Mouse (Mus musculus): ENCODE results near the gene AU021092. TPM values are rescaled to one million over a fixed set of nuclear protein-coding genes. Genes with fewer than 3 reads are reported as not detected.

Gene AU021092
- polyA plus RNA-seq, 1 experiment from 2014 or later: 2.3 TPM

- H3K4me1 ChIP-seq: peaks cover 7% of the 10 kb centered on the region
- WGBS: 72% methylated on average over 5 of the region's 5 CpGs
- H3K27ac ChIP-seq: no peak overlapping the region
- no peaks in the 10 kb centered on the region for H3K36me3 ChIP-seq
- H3K4me2 ChIP-seq (replicated peaks): no peak overlapping the region
- no peaks in the 10 kb centered on the region for H3K9me3 ChIP-seq
- no peaks in the 10 kb centered on the region for H3K27me3 ChIP-seq
- ATAC-seq (ENCODE audit: insufficient number of reproducible peaks, insufficient read depth, low FRiP score, low TSS enrichment): no peak
- H3K4me3 ChIP-seq: no peak overlapping the region
- H3K9ac ChIP-seq: no peak overlapping the region
These were observed 16.0 kb downstream of the AU021092 start for GRCm38 (mm10) chr16:5206051-5206450.

DNA sequence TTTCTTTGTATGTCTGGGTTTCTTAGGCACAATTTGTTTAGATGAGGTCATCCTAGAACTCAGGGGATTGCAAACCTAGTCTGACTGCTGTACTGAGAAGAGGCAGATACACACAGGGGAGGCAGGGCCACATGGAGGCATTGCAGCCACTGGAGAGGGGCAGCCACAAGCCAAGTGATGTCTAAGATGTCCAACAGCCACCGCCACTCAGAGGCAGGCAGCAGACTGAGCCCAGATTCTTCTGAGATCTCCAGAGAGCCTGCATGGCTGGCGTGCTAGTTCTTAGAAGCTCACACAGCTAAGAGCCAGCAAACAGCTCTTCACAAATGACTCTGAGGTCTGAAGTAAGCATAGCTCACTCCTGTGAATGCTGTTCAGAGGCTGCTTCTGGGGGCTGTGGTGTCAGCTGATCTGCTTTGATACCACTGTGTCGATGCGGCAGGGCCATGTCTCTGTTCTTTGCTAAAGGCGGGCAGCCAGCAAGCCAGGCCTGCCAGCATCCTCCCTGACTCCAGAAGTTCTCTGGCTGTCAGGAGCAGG is 16.6 kb downstream of the AU021092 start:
- Histone ChIP-seq H3K9ac (no peak overlapping the region), H3K4me2 (replicated peaks) (no peak overlapping the region), H3K36me3 (no peaks in the 10 kb centered on the region), H3K9me3 (no peaks in the 10 kb centered on the region), H3K27me3 (no peaks in the 10 kb centered on the region), H3K27ac (no peak overlapping the region), H3K4me1 (peaks cover 7% of the 10 kb centered on the region), H3K4me3 (no peak overlapping the region)
- 86% methylated on average over 5 of the region's 5 CpGs for WGBS
- no peak for ATAC-seq (ENCODE audit: insufficient number of reproducible peaks, insufficient read depth, low FRiP score, low TSS enrichment)

DNA sequence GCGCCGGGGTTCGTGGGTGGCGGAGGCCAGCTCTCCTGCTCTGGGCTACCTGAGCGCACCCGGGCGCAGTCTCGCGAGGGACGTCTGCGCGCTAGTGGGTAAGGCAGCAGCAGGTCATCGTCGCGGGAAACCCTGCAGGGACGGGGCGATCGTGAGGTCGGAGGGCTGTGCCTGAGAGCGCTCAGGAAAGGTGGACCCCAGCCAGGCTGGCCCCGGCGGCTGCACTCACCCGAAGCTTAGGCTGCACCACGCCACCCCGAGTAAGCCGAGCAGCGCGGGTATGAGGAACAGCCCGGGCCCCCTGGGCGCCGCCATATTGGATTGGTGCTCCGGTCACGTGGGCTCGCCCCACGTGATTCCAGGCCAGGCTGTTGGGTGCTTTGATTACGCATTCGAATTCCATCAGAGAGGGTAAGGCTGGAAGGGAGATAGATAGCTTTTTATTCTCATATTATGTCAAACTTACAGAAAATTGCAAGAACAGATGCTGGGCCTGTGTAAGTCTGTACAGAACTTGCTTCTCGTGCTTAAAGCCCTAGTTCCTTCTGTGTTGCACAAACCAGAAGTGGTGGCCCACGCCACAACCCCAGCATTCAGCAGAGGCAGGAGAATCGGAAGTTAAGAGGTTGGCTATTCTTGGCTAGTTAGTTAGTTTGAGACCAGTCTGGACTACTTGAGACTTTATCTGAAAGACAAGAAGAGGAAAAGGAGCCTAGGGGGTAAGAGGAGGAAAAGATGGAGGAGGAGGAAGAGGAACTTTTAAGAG is 18.2 kb downstream of the AU021092 start, which contains the start of gene Nagpa:
Nagpa (minus strand) TSS at position 345 of the 766 bp plus-strand sequence.
- Histone ChIP-seq H3K4me3 (peak within 1 kb of the TSS; percentile 86), H3K27ac (no peak within 1 kb of the TSS), H3K9me3 (no peaks in the 10 kb centered on the region), H3K27me3 (no peaks in the 10 kb centered on the region), H3K36me3 (no peaks in the 10 kb centered on the region), H3K4me1 (peaks cover 7% of the 10 kb centered on the region), H3K9ac (peak within 1 kb of the TSS; percentile 66), H3K4me2 (replicated peaks) (peak within 1 kb of the TSS; percentile 98)
- ATAC-seq (ENCODE audit: insufficient number of reproducible peaks, insufficient read depth, low FRiP score, low TSS enrichment): peak; percentile 80
- WGBS: 4% methylated on average over 40 of the region's 40 CpGs

- 0 out of 2 replicates have a peak, but pooled peaks cover 6% of the 10 kb centered on the region for H3K36me3 ChIP-seq
- H3K9me3 ChIP-seq: no peaks in the 10 kb centered on the region
- peak overlapping the region; percentile 98 for H3K4me2 ChIP-seq (replicated peaks)
- ATAC-seq (ENCODE audit: insufficient number of reproducible peaks, insufficient read depth, low FRiP score, low TSS enrichment): peak; percentile 30; the same call in 1 of the 2 replicates
- no peaks in the 10 kb centered on the region for H3K27me3 ChIP-seq
- peak overlapping the region; percentile 66 for H3K9ac ChIP-seq
- no peak overlapping the region for H3K27ac ChIP-seq
- peak overlapping the region; percentile 86 for H3K4me3 ChIP-seq
- H3K4me1 ChIP-seq: peaks cover 7% of the 10 kb centered on the region
- WGBS: 1% methylated on average over 36 of the region's 36 CpGs
These were observed 18.9 kb downstream of the AU021092 start for GRCm38 (mm10) chr16:5203200-5203599.

GRCm38 (mm10) chr16:5202681-5203080 is 19.4 kb downstream of the AU021092 start:
- peaks cover 7% of the 10 kb centered on the region for H3K4me1 ChIP-seq
- ATAC-seq (ENCODE audit: insufficient number of reproducible peaks, insufficient read depth, low FRiP score, low TSS enrichment): no peak
- no peaks in the 10 kb centered on the region for H3K9me3 ChIP-seq
- 0 out of 2 replicates have a peak, but pooled peaks cover 7% of the 10 kb centered on the region for H3K36me3 ChIP-seq
- H3K4me2 ChIP-seq (replicated peaks): peak overlapping the region; percentile 98
- H3K27me3 ChIP-seq: no peaks in the 10 kb centered on the region
- no peak overlapping the region for H3K9ac ChIP-seq
- WGBS: 16% methylated on average over 4 of the region's 4 CpGs
- no peak overlapping the region for H3K27ac ChIP-seq
- H3K4me3 ChIP-seq: peak overlapping the region; percentile 86

- Histone ChIP-seq H3K27me3 (no peaks in the 10 kb centered on the region), H3K4me2 (replicated peaks) (no peak overlapping the region), H3K4me1 (no peaks in the 10 kb centered on the region), H3K4me3 (no peak overlapping the region), H3K9ac (no peak overlapping the region), H3K36me3 (0 out of 2 replicates have a peak, but pooled peaks cover 9% of the 10 kb centered on the region), H3K27ac (no peak overlapping the region), H3K9me3 (no peaks in the 10 kb centered on the region)
- no peak for ATAC-seq (ENCODE audit: insufficient number of reproducible peaks, insufficient read depth, low FRiP score, low TSS enrichment)
- WGBS: 33% methylated on average over 6 of the region's 6 CpGs
These were observed 27.0 kb downstream of the AU021092 start for GRCm38 (mm10) chr16:5195080-5195479.

DNA sequence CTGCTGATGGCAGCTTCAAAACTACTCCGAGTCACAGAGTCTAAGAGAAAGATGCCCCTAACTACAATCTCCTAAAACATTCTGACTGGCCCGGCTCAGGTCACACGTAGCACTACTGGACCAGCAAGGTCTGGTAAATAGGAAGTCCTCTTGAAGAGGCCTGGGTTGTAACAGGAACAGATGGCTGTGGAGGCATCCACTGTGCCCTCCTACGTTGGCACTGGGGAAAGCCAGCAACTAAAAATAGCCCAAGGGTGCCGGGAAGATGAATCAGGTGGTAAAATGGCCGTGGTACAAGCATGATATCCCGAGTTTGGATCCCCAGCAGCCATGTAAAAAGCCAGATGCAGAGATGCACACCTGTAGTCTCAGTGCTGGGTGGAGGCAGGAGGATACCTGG is 35.9 kb downstream of the AU021092 start:
- WGBS: 75% methylated on average over 7 of the region's 7 CpGs
- ATAC-seq (ENCODE audit: insufficient number of reproducible peaks, insufficient read depth, low FRiP score, low TSS enrichment): no peak
- no peak overlapping the region for H3K4me3 ChIP-seq
- no peak overlapping the region for H3K4me2 ChIP-seq (replicated peaks)
- no peaks in the 10 kb centered on the region for H3K9me3 ChIP-seq
- no peaks in the 10 kb centered on the region for H3K27me3 ChIP-seq
- no peak overlapping the region for H3K27ac ChIP-seq
- no peak overlapping the region for H3K9ac ChIP-seq
- no peaks in the 10 kb centered on the region for H3K36me3 ChIP-seq
- no peaks in the 10 kb centered on the region for H3K4me1 ChIP-seq

GRCm38 (mm10) chr16:5185691-5186090 is 36.4 kb downstream of the AU021092 start:
- no peaks in the 10 kb centered on the region for H3K27me3 ChIP-seq
- no peak overlapping the region for H3K4me3 ChIP-seq
- WGBS: 63% methylated on average over 7 of the region's 7 CpGs
- H3K4me1 ChIP-seq: no peaks in the 10 kb centered on the region
- no peak overlapping the region for H3K4me2 ChIP-seq (replicated peaks)
- no peak for ATAC-seq (ENCODE audit: insufficient number of reproducible peaks, insufficient read depth, low FRiP score, low TSS enrichment)
- no peak overlapping the region for H3K9ac ChIP-seq
- H3K27ac ChIP-seq: no peak overlapping the region
- no peaks in the 10 kb centered on the region for H3K36me3 ChIP-seq
- H3K9me3 ChIP-seq: no peaks in the 10 kb centered on the region

- no peak overlapping the region for H3K4me3 ChIP-seq
- H3K36me3 ChIP-seq: no peaks in the 10 kb centered on the region
- H3K27me3 ChIP-seq: no peaks in the 10 kb centered on the region
- 88% methylated on average over 5 of the region's 5 CpGs for WGBS
- no peaks in the 10 kb centered on the region for H3K4me1 ChIP-seq
- H3K27ac ChIP-seq: no peak overlapping the region
- H3K9ac ChIP-seq: no peak overlapping the region
- ATAC-seq (ENCODE audit: insufficient number of reproducible peaks, insufficient read depth, low FRiP score, low TSS enrichment): no peak
- no peak overlapping the region for H3K4me2 ChIP-seq (replicated peaks)
- H3K9me3 ChIP-seq: no peaks in the 10 kb centered on the region
These were observed 37.1 kb downstream of the AU021092 start for GRCm38 (mm10) chr16:5184956-5185355.

GRCm38 (mm10) chr16:5184101-5184500 is 38.0 kb downstream of the AU021092 start:
- H3K4me1 ChIP-seq: no peaks in the 10 kb centered on the region
- no peaks in the 10 kb centered on the region for H3K27me3 ChIP-seq
- H3K36me3 ChIP-seq: no peaks in the 10 kb centered on the region
- WGBS: 50% methylated on average over 8 of the region's 8 CpGs
- no peaks in the 10 kb centered on the region for H3K9me3 ChIP-seq
- H3K4me2 ChIP-seq (replicated peaks): no peak overlapping the region
- no peak for ATAC-seq (ENCODE audit: insufficient number of reproducible peaks, insufficient read depth, low FRiP score, low TSS enrichment)
- H3K27ac ChIP-seq: no peak overlapping the region
- no peak overlapping the region for H3K4me3 ChIP-seq
- no peak overlapping the region for H3K9ac ChIP-seq

GRCm38 (mm10) chr16:5183310-5183975 is 38.7 kb downstream of the AU021092 start:
- Histone ChIP-seq H3K9ac (no peak overlapping the region), H3K27me3 (no peaks in the 10 kb centered on the region), H3K36me3 (no peaks in the 10 kb centered on the region), H3K27ac (no peak overlapping the region), H3K4me3 (no peak overlapping the region), H3K4me2 (replicated peaks) (no peak overlapping the region), H3K4me1 (no peaks in the 10 kb centered on the region), H3K9me3 (no peaks in the 10 kb centered on the region)
- 82% methylated on average over 18 of the region's 18 CpGs for WGBS
- ATAC-seq (ENCODE audit: insufficient number of reproducible peaks, insufficient read depth, low FRiP score, low TSS enrichment): no peak

DNA sequence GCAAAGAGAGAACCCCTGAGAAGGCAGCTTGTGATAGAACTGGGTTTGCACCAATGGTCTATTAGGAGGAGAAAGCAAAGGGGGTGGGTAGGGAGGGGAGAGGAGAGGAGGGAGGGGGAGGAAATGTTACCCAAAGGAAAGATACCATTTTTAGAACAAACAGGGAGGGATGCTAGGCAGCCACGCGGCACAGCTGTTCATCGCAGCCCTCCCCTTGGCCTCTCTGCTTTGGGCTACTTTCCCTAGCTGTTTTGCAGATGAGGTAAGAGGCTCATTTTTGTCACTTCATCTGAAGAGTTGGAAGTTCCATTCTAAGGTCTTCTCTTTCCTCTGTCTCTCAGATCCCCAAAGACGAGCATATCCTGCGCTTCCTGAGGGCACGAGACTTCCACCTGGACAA is 49.5 kb downstream of the AU021092 start:
- Histone ChIP-seq H3K9me3 (no peaks in the 10 kb centered on the region), H3K27me3 (no peaks in the 10 kb centered on the region)
- WGBS: 92% methylated on average over 6 of the region's 6 CpGs

More for the DNA sequence above, 49.5 kb downstream of the AU021092 start:
- no peak overlapping the region for H3K27ac ChIP-seq
- no peak for ATAC-seq (ENCODE audit: insufficient number of reproducible peaks, insufficient read depth, low FRiP score, low TSS enrichment)
- H3K4me3 ChIP-seq: no peak overlapping the region
- no peaks in the 10 kb centered on the region for H3K36me3 ChIP-seq
- H3K4me1 ChIP-seq: no peaks in the 10 kb centered on the region
- H3K9ac ChIP-seq: no peak overlapping the region
- H3K4me2 ChIP-seq (replicated peaks): no peak overlapping the region
